Mouse (Mus musculus) adrenal gland, postnatal 25 days (tissue): ENCODE data around the gene Inhbe. TPM values are rescaled to one million over a fixed set of nuclear protein-coding genes. Genes with fewer than 3 reads are reported as not detected.

Source experiments
- DNase-seq: peaks from one replicate; pipeline ENCODE4 v3.0.0; 2021; ENCODE audit warnings: mixed read lengths
- long read RNA-seq: library from polyadenylated mRNA; stranded (forward); transcript quantifications from one replicate; pipeline ENCODE4 v2.0.0, GENCODE M21; 2021
- total RNA-seq: library from RNA; stranded (reverse); gene quantifications from 2 replicates; pipeline ENCODE4 v1.2.3, GENCODE M21; 2021

The Inhbe gene
- total RNA-seq, result not detected in 2 replicates
- long read RNA-seq, full-length matches to known transcripts, result 13 of 20 reads
- long read RNA-seq, partial matches to known transcripts, result 7 of 20 reads
- long read RNA-seq, other reads (novel, unspliced or antisense), result 0 of 20 reads

- no peak for DNase-seq
Observed at GRCm38 (mm10) chr10:127353909-127354895, at the start of gene Inhbe. TSS of gene Inhbe (minus strand) at chr10:127354411.

DNA sequence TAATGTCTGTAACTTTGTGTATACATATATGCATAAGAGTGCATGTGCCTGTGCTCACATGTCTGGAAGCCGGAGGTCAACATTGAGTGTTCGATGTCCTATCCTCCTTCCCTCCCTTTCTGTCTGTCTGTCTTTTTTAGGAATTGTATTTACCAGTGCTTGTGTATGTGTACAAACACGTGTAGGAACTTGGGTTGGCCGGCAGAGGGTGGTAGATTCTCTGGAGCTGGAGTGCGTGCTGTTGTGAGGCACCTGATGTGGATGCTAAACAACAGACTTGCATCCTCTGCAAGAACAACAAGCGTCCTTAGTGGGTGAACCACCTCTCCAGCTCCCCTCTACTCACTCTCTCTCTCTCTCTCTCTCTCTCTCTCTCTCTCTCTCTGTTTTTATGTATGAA is 37.6 kb upstream of the Inhbe start:
- no peak for DNase-seq

- DNase-seq, result no peak
Observed at GRCm38 (mm10) chr10:127381743-127382134, 27.5 kb upstream of the Inhbe start.

DNA sequence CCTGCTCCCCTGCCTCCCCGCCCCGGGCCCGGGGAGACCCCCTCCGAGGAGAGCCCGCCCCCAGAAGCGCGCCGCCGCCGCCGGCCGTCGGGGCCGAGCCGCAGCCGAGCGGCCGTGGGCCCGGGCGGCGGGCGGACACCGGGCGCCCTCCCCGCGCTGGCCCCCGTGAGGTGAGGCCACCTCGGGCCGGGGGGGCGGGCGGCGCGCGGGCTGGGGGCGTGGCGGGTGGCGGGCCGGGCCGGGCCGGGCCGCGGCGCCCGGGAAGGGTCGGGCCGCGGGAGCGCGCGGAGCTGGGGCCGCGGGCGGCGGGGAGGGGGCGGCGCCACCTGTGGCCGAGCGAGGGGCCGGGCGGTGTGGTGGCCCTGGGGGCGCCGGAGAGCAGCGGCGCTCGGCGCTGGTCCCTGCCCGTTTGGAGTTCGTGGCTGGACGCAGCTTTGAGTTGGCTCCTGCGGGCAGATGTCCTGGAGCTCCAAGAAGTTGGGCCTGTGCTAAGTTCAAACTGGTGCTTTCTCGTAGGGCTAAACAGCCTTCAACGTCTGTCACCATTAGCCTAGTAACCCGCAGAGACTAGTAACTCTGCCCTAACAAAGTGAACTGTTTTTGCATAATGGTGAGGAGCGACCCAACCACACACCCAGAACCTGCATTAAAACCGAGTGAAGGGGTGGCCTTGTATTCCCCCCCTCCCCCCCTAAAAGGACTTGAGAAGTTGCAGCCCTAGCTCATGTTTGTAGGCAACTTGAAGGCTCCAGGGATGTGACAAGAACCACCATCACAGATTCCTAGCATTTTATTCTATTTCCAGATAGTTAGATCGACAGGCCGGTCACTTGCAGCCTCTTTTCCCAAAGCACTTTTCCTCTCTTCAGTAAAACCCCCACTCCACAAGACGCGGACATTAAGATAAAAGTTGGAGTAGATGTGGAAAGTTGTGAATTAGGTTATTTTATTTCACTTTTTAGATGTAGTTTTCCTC is 26.8 kb upstream of the Inhbe start:
- DNase-seq, result peak; percentile 74

- peak; percentile 92 for DNase-seq
Observed at GRCm38 (mm10) chr10:127380251-127380691, 26.1 kb upstream of the Inhbe start, which contains the start of gene R3hdm2. TSS of gene R3hdm2 (plus strand) at chr10:127380327.

DNA sequence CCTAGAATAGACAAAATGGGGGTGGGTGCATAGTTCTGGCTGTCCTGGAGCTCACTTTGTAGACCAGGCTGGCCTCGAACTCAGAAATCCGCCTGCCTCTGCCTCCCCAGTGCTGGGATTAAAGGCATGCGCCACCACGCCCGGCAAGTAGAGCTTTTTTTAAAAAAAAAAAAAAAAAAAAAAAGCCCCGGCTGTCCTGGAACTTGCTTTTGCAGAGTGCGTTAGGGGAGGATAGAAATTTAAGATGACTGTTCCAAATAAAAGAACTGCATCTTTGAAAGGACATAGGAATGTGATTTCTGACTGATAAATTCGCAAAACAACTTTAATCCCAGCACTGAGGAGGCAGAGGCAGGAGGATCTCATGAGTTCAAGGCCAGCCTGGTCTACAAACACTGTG is 25.4 kb upstream of the Inhbe start:
- DNase-seq, result no peak

DNA sequence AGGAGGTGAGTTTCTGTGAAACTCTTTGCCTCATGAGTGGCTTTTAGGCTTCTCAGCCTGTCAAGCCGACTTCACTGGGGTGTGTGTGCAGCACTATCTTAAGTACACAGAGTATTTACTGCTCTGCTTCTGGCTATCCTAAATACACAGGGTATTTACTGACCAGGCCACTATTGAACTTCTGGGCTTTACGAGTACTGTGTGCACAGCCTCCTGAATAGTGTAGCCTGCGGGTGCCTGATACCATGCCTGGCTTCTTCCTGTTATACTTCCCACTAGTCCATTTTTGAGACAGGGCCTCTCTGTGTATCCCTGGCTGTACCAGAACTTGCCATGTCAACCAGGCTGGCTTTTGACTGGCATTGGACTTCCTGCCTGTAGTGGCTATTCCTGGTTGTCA is 23.5 kb upstream of the Inhbe start:
- no peak for DNase-seq

DNA sequence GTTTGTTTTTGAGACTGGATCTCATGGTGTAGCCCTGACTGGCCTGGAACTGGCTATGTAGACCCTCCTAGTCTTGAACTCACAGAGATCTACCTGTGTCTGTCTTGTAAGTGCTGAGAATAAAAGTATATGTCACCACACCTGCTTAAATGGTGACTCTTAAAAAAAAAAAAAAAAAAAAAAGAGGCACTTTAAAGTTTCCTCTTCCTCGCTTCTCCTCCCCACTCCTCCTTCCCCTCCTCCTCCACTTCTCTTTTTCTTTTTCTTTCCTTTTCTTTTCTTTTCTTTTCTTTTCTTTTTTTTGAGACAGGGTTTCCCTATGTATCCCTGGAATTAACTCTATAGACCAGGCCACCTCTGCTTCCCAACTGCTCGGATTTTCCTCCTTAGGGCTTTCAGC is 16.8 kb upstream of the Inhbe start:
- no peak for DNase-seq

GRCm38 (mm10) chr10:127369834-127370820 is 15.9 kb upstream of the Inhbe start, which contains the start of gene Inhbc:
TSS of gene Inhbc (minus strand) at chr10:127370431.
- DNase-seq, result no peak

DNA sequence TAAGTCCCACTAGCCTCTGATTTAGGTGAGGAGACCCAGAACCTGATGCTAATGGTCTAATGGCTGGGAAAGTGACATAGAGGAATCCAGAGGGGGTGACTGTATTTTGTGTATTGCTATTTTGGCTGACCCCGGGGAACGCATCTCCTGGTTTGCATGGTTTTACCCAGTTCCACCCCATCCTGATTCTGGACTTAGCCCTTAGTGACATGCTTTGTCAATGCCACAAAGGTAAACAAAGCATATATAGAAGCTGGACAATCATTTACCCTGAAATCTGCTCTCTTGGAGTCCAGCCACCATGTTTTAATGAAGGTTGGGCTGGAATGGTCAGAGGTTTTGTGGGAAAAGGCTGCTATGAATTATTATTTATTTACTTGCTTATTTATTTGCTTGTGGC is 14.1 kb upstream of the Inhbe start:
- no peak for DNase-seq

DNA sequence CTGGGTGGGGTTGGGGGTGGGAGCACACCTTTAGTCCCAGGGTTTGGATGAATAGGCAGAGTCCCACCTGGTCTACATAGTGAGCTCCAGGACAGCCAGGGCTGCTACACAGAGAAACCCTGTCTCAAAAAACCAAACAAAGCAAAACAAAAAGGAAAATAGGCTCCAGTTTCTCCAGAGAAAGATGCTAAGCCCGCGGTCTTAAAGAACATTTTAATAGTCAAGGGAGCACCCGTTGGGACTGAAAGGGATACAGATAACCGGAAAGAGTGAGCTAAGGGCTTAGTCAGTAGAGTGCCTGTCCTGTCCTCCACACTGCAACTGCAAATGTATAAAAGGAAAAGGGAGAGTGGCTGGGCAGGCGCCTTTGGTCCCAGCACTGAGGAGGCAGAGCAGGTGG is 12.9 kb upstream of the Inhbe start:
- DNase-seq, result no peak

DNA sequence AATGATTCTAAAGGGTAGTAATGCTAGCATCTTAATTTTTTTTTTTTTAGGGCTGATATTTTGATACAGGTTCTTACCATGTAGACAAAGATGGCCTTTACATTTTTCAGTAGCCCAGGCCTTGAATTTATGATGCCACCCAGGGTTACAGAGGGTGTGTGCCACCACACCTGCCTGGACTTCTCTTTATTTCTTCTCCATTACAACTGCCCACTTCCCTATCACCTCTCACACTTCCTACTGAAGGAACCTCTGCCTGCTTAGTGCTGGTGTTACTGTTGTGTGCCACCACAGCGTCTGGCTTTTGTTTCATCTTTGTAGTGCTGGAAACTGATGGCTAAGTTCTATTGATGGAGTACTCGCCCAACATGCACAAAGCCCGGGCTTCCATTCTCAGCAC is 6.5 kb upstream of the Inhbe start:
- no peak for DNase-seq

DNA sequence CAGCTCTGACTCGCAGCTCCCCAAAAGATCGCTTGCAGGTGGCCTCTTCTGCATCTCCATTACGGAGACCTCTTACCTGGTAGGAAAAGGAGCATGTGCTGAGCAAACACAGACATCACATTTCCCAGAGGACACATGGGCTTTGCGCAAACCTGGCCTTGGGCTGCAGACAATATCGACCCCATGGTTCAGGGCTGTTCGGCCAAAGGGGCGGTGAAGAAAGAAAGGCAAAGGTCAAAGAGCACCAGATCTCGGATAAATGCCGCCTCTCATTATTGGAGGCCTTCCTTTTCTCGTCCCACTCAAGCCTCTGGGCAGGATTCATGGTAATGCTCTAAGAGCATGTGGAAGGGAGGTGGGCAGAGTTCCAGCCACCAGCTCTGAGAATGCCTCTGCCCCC is 1.1 kb upstream of the Inhbe start:
- no peak for DNase-seq

DNA sequence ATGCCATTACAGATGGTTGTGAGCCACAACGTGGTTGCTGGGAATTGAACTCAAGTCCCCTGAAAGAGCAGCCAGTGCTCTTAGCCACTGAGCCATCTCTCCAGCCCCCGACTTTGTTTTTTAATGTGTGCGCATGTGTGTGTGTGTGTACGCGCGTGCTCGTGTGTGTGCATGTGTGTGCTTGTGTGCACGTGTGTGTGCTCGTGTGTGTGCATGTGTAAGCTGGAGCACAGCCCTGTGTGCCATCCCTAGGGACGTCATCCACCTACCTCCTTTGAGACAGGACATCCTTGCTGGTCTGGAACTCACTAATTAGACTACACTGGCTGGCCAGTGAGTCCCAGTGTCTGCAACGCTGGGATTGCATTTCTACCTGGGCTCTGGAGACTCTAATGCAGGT is 1.4 kb downstream of the Inhbe start:
- no peak for DNase-seq

- DNase-seq, result no peak
Observed at GRCm38 (mm10) chr10:127352187-127352586, 2.0 kb downstream of the Inhbe start.

DNA sequence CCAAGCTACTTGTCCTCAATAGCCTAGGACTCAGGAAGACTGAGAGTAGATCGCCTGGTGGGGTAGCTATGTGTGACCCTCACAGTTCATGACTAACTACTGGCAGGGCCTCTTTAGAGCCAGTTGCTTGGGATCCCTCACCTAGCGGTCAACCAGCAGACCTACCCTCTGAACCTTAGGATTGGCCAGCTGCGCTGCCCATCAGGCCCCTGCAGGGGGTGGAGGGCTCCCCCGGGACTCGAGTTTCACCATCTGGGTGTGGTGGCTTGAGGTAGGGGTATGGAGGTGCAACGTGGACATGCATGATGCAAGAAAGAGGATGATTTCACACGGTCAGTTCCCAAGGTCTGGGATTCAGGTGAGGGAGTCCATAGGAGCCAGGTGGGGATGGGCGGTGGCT is 2.5 kb downstream of the Inhbe start:
- no peak for DNase-seq

GRCm38 (mm10) chr10:127351285-127351595 is 3.0 kb downstream of the Inhbe start:
- DNase-seq, result no peak

DNA sequence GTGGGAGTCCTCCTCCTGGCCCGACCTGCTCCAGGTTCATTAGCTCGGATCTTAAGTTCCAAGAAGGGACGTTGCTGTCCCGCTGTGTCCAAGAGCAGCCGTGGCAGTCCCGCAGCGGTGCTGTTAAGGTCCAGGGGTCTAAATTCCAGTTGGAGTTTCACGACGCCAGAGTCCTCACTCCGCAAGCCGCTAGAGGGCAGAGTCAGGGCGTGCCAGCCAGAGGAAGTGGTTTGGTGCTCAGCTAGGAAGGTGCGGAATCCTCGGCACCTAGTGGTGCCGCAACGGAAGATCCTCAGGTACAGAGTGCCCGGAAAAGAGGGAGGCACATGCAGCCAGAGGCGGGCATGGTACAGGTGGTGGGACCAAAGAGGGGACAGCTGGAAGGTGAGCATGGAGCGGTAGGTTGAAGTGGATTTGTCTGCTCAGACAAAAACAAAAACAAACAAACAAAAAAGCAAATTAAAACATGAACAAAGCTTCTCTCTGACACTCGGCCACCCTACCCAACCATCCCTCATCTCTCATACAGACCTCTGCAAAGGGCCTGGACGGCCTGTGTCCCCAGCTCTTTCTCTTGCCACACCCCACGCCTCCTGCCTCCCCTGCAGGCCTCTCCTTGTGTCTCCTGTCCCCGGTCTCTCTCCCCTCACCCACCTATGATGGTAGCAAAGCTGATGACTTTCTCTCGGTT is 3.5 kb downstream of the Inhbe start:
- DNase-seq, result peak; percentile 71

GRCm38 (mm10) chr10:127349810-127350209 is 4.4 kb downstream of the Inhbe start:
- no peak for DNase-seq

- no peak for DNase-seq
Observed at GRCm38 (mm10) chr10:127348957-127349356, 5.3 kb downstream of the Inhbe start.

GRCm38 (mm10) chr10:127346173-127346572 is 8.0 kb downstream of the Inhbe start:
- DNase-seq, result no peak
